Mouse (Mus musculus): Measurements from ENCODE around the gene Ccdc78. TPM values are rescaled to one million over a fixed set of nuclear protein-coding genes. Genes with fewer than 3 reads are reported as not detected.

The Ccdc78 gene
- polyA plus RNA-seq, 1 experiment from 2014 or later: 0.23 TPM

- Histone ChIP-seq H3K27me3 (ENCODE audit: control insufficient read depth, insufficient read depth, low read length) (no peaks in the 10 kb centered on the region), H3K9ac (replicated peaks; ENCODE audit: low read depth, low read length) (peak overlapping the region; percentile 76), H3K27ac (ENCODE audit: low read depth, low read length) (peak overlapping the region; percentile 93), H3K4me3 (ENCODE audit: low read depth, low read length) (peak overlapping the region; percentile 82), H3K9me3 (ENCODE audit: control insufficient read depth, low read length) (no peaks in the 10 kb centered on the region), H3K4me1 (ENCODE audit: control insufficient read depth, insufficient read depth, low read length) (peaks cover 77% of the 10 kb centered on the region), H3K36me3 (ENCODE audit: control insufficient read depth, insufficient read depth, low read length) (peaks cover 17% of the 10 kb centered on the region), H3K4me2 (ENCODE audit: low read depth, low read length) (peak overlapping the region; percentile 90)
- ATAC-seq (ENCODE audit: low read depth): peak; percentile 90
- WGBS: under 1% methylated on average over 67 of the region's 77 CpGs
Measured at GRCm38 (mm10) chr17:25832436-25833290, 46.3 kb downstream of the Ccdc78 start.

GRCm38 (mm10) chr17:25833291-25833663 is 46.9 kb downstream of the Ccdc78 start, which contains the start of gene Stub1:
TSS of gene Stub1 (minus strand) at chr17:25833404.
- peak within 1 kb of the TSS; percentile 76 for H3K9ac ChIP-seq (replicated peaks; ENCODE audit: low read depth, low read length)
- WGBS: under 1% methylated on average over 24 of the region's 24 CpGs
- no peaks in the 10 kb centered on the region for H3K27me3 ChIP-seq (ENCODE audit: control insufficient read depth, insufficient read depth, low read length)
- H3K4me3 ChIP-seq (ENCODE audit: low read depth, low read length): peak within 1 kb of the TSS; percentile 82
- peaks cover 71% of the 10 kb centered on the region for H3K4me1 ChIP-seq (ENCODE audit: control insufficient read depth, insufficient read depth, low read length)
- peak; percentile 57 for ATAC-seq (ENCODE audit: low read depth)
- H3K4me2 ChIP-seq (ENCODE audit: low read depth, low read length): peak within 1 kb of the TSS; percentile 90
- peaks cover 16% of the 10 kb centered on the region for H3K36me3 ChIP-seq (ENCODE audit: control insufficient read depth, insufficient read depth, low read length)
- no peaks in the 10 kb centered on the region for H3K9me3 ChIP-seq (ENCODE audit: control insufficient read depth, low read length)
- H3K27ac ChIP-seq (ENCODE audit: low read depth, low read length): peak within 1 kb of the TSS; percentile 93

- WGBS: 59% methylated on average over 6 of the region's 6 CpGs
- no peak for ATAC-seq (ENCODE audit: low read depth)
- peak overlapping the region; percentile 90 for H3K4me2 ChIP-seq (ENCODE audit: low read depth, low read length)
Measured at GRCm38 (mm10) chr17:25833961-25834594, 47.7 kb downstream of the Ccdc78 start.

GRCm38 (mm10) chr17:25834595-25835222 is 48.3 kb downstream of the Ccdc78 start:
- 93% methylated on average over 12 of the region's 12 CpGs for WGBS
- Histone ChIP-seq H3K4me3 (ENCODE audit: low read depth, low read length) (peak overlapping the region; percentile 82; the same call in 1 of the 2 replicates), H3K9me3 (ENCODE audit: control insufficient read depth, low read length) (no peaks in the 10 kb centered on the region), H3K36me3 (ENCODE audit: control insufficient read depth, insufficient read depth, low read length) (peaks cover 20% of the 10 kb centered on the region), H3K4me1 (ENCODE audit: control insufficient read depth, insufficient read depth, low read length) (peaks cover 64% of the 10 kb centered on the region), H3K4me2 (ENCODE audit: low read depth, low read length) (peak overlapping the region; percentile 90), H3K9ac (replicated peaks; ENCODE audit: low read depth, low read length) (peak overlapping the region; percentile 76), H3K27ac (ENCODE audit: low read depth, low read length) (no peak overlapping the region), H3K27me3 (ENCODE audit: control insufficient read depth, insufficient read depth, low read length) (no peaks in the 10 kb centered on the region)
- ATAC-seq (ENCODE audit: low read depth): no peak

More at GRCm38 (mm10) chr17:25833961-25834594, 47.7 kb downstream of the Ccdc78 start:
- Histone ChIP-seq H3K9me3 (ENCODE audit: control insufficient read depth, low read length) (no peaks in the 10 kb centered on the region), H3K27ac (ENCODE audit: low read depth, low read length) (peak overlapping the region; percentile 93; the same call in 1 of the 2 replicates), H3K36me3 (ENCODE audit: control insufficient read depth, insufficient read depth, low read length) (peaks cover 16% of the 10 kb centered on the region), H3K9ac (replicated peaks; ENCODE audit: low read depth, low read length) (peak overlapping the region; percentile 76), H3K4me1 (ENCODE audit: control insufficient read depth, insufficient read depth, low read length) (peaks cover 69% of the 10 kb centered on the region), H3K27me3 (ENCODE audit: control insufficient read depth, insufficient read depth, low read length) (no peaks in the 10 kb centered on the region), H3K4me3 (ENCODE audit: low read depth, low read length) (peak overlapping the region; percentile 82)

- Histone ChIP-seq H3K9ac (replicated peaks; ENCODE audit: low read depth, low read length) (no peak overlapping the region), H3K4me2 (ENCODE audit: low read depth, low read length) (peak overlapping the region; percentile 90), H3K36me3 (ENCODE audit: control insufficient read depth, insufficient read depth, low read length) (peaks cover 22% of the 10 kb centered on the region), H3K9me3 (ENCODE audit: control insufficient read depth, low read length) (no peaks in the 10 kb centered on the region), H3K27me3 (ENCODE audit: control insufficient read depth, insufficient read depth, low read length) (no peaks in the 10 kb centered on the region), H3K4me3 (ENCODE audit: low read depth, low read length) (0 out of 2 replicates have a peak overlapping the region, but pooled peaks have one; percentile 9), H3K4me1 (ENCODE audit: control insufficient read depth, insufficient read depth, low read length) (peaks cover 59% of the 10 kb centered on the region), H3K27ac (ENCODE audit: low read depth, low read length) (no peak overlapping the region)
- no peak for ATAC-seq (ENCODE audit: low read depth)
- 95% methylated on average over 7 of the region's 7 CpGs for WGBS
Measured at GRCm38 (mm10) chr17:25835301-25835700, 48.9 kb downstream of the Ccdc78 start.

GRCm38 (mm10) chr17:25835816-25836215 is 49.4 kb downstream of the Ccdc78 start:
- Histone ChIP-seq H3K4me3 (ENCODE audit: low read depth, low read length) (0 out of 2 replicates have a peak overlapping the region, but pooled peaks have one; percentile 9), H3K4me2 (ENCODE audit: low read depth, low read length) (peak overlapping the region; percentile 72), H3K27ac (ENCODE audit: low read depth, low read length) (no peak overlapping the region), H3K4me1 (ENCODE audit: control insufficient read depth, insufficient read depth, low read length) (peaks cover 55% of the 10 kb centered on the region), H3K27me3 (ENCODE audit: control insufficient read depth, insufficient read depth, low read length) (no peaks in the 10 kb centered on the region), H3K9ac (replicated peaks; ENCODE audit: low read depth, low read length) (peak overlapping the region; percentile 73; the same call in 1 of the 2 replicates), H3K9me3 (ENCODE audit: control insufficient read depth, low read length) (no peaks in the 10 kb centered on the region), H3K36me3 (ENCODE audit: control insufficient read depth, insufficient read depth, low read length) (peaks cover 22% of the 10 kb centered on the region)
- 94% methylated on average over 16 of the region's 16 CpGs for WGBS
- ATAC-seq (ENCODE audit: low read depth): no peak

GRCm38 (mm10) chr17:25836397-25837075 is 50.2 kb downstream of the Ccdc78 start:
- Histone ChIP-seq H3K9ac (replicated peaks; ENCODE audit: low read depth, low read length) (peak overlapping the region; percentile 73), H3K27ac (ENCODE audit: low read depth, low read length) (peak overlapping the region; percentile 83), H3K4me3 (ENCODE audit: low read depth, low read length) (peak overlapping the region; percentile 38), H3K27me3 (ENCODE audit: control insufficient read depth, insufficient read depth, low read length) (no peaks in the 10 kb centered on the region), H3K4me1 (ENCODE audit: control insufficient read depth, insufficient read depth, low read length) (peaks cover 48% of the 10 kb centered on the region), H3K9me3 (ENCODE audit: control insufficient read depth, low read length) (no peaks in the 10 kb centered on the region), H3K36me3 (ENCODE audit: control insufficient read depth, insufficient read depth, low read length) (peaks cover 22% of the 10 kb centered on the region), H3K4me2 (ENCODE audit: low read depth, low read length) (peak overlapping the region; percentile 72)
- 20% methylated on average over 23 of the region's 23 CpGs for WGBS
- no peak for ATAC-seq (ENCODE audit: low read depth)

- no peaks in the 10 kb centered on the region for H3K9me3 ChIP-seq (ENCODE audit: control insufficient read depth, low read length)
- peak within 1 kb of the TSS; percentile 83 for H3K27ac ChIP-seq (ENCODE audit: low read depth, low read length)
- peak; percentile 19; the same call in 1 of the 2 replicates for ATAC-seq (ENCODE audit: low read depth)
- peaks cover 26% of the 10 kb centered on the region for H3K36me3 ChIP-seq (ENCODE audit: control insufficient read depth, insufficient read depth, low read length)
- peak within 1 kb of the TSS; percentile 38 for H3K4me3 ChIP-seq (ENCODE audit: low read depth, low read length)
- H3K4me1 ChIP-seq (ENCODE audit: control insufficient read depth, insufficient read depth, low read length): peaks cover 42% of the 10 kb centered on the region
- WGBS: 2% methylated on average over 26 of the region's 29 CpGs
- peak within 1 kb of the TSS; percentile 72 for H3K4me2 ChIP-seq (ENCODE audit: low read depth, low read length)
- no peaks in the 10 kb centered on the region for H3K27me3 ChIP-seq (ENCODE audit: control insufficient read depth, insufficient read depth, low read length)
- peak within 1 kb of the TSS; percentile 73 for H3K9ac ChIP-seq (replicated peaks; ENCODE audit: low read depth, low read length)
Measured at GRCm38 (mm10) chr17:25837076-25837410, 50.7 kb downstream of the Ccdc78 start, which contains the start of gene Rhbdl1. TSS of gene Rhbdl1 (minus strand) at chr17:25837295.
